Mouse (Mus musculus) inflammation-experienced regulatory T-cells, adult 6 months (primary cell): ENCODE data around the gene Commd7. TPM values are rescaled to one million over a fixed set of nuclear protein-coding genes. Genes with fewer than 3 reads are reported as not detected.
"Not testable (repeated sequence)": the region's sequence is repeated elsewhere in the genome, so short reads cannot be mapped to it uniquely, and the experiment has no call there.

Source experiments
- ATAC-seq: one replicate; pipeline ENCODE4 v1.8.0; 2017
- polyA plus RNA-seq, 3 experiments: library from polyadenylated mRNA; unstranded; fragments of 100-300 nt; shearing (Covaris generic); gene quantifications; one replicate each; pipeline ENCODE4 v1.2.1; 2017

The Commd7 gene
- 100 to 1,000 TPM; 102 to 138 (median 121) TPM for polyA plus RNA-seq

DNA sequence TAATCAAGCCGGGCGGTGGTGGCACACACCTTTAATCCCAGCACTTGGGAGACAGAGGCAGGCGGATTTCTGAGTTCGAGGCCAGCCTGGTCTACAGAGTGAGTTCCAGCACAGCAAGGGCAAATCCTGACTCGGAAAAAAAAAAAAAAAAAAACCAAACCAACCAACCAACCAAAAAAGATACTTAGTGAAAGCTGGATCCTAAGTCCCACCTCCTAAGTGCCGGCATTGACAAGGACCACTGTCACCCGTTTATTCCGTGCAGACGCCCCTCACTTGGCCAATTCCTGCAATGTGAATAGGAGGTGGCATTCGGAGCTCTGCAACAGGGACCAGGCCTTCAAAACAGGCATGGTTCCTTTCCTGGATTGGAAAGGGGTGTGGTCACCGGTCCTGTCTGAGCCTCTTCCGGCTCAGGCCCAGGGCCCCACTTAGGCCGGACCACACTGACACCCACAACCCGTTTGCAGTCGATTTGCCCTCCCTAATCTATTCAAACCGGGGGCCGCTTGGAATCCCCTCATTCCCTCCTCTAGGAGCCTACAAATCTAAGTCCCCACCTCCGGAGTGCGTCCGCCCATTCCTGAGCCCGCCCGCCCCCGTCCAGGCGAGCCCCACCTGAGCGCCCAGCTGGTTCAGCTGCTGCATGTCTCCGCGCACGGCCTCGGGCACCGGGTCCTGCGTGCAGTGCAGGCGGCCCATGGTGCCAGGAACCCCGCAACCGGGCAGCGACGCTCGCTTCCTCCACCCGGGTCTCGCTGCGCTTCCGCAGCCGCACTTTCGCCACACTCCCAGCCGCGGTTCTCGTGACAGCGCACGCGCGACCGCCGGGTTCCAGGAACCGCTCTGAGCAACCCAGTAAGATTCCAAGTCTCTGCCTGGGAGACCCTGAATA lies at the start of gene Commd7:
Gene Commd7 (minus strand): TSS at position 806 of the 895 bp plus-strand sequence.
- peak; percentile 85 for ATAC-seq

GRCm38 (mm10) chr2:153679959-153680358 lies 47.4 kb upstream of the Commd7 start:
- no peak for ATAC-seq

- no peak for ATAC-seq
These were observed 45.0 kb upstream of the Commd7 start for GRCm38 (mm10) chr2:153677550-153677949.

GRCm38 (mm10) chr2:153676944-153677343 lies 44.4 kb upstream of the Commd7 start:
- ATAC-seq = no peak

- not testable (repeated sequence) for ATAC-seq
These were observed 42.8 kb upstream of the Commd7 start for GRCm38 (mm10) chr2:153675364-153675763.

DNA sequence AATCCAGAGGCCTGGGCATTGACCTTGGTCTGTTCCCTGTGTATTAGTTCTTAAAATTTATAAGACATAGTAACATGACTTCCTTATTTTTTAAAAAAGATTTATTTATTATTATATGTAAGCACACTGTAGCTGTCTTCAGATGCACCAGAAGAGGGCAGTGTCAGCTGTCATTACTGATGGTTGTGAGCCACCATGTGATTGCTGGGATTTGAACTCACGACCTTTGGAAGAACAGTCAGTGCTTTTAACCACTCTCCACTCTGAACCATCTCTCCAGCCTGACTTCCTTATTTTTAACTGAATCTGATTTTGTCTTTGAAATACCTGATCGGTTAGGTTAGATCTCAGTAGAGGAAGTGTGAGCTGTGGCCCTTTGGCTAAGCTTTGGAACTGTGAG lies 40.0 kb upstream of the Commd7 start:
- ATAC-seq = no peak

DNA sequence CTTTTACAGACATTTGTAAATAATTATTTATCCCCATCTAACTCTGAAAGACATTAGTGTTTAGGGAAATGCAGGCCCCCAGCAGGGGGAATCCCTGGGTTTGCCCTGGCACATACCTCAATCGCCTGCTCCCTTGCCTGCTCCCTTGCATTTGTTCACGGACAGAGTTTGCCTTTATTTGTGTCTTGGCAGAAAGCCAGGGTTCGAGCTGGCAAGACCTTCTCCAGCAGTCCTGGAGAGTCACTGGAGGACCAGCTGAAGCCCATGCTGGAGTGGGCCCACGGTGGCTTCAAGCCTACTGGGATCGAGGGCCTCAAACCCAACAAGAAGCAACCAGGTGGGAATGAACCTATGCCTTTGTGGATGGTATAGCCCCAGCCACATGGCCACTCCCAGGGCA lies 37.5 kb upstream of the Commd7 start:
- no peak for ATAC-seq

- ATAC-seq = no peak
These were observed 36.3 kb upstream of the Commd7 start for GRCm38 (mm10) chr2:153668754-153669376.

DNA sequence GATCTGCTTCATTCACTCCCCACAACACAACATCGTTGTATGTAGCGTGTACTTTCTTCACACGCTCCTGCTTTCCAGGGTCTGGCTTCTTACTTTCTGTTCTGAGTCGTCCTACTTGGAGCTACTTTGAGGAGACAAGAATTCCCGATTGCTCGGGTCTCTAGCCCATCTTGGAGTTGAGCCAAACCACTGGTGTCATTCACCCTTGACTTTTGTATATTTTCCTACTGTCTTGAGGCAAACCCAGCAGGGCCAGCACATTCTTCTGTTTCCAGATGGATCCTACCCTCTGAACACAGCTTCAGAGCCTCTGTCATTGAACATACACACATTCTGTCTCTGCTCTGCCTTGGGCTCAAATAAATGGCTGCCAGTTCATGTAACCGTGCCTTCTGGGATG lies 32.8 kb upstream of the Commd7 start:
- no peak for ATAC-seq

- ATAC-seq = no peak
These were observed 28.0 kb upstream of the Commd7 start for GRCm38 (mm10) chr2:153660616-153661015.

DNA sequence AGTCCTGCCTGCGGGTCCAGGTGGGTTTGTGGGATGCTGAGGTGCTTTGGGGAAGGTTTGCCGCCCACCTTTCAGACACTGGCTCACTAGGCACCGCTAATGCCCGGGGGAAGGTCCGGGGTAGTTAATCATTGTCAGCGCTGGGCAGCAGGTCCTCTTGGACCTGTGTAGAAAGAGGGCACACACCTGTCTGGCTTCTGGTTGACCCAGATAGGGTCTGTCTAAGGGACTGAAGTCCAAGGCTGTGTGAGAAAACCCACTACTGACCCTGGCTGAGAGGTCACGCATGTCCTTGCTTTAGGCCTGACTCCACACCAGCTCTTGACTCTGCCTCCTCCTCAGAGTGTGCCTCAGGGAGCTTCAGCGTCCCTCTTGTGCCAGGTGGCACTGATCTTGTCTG lies 25.1 kb upstream of the Commd7 start:
- ATAC-seq = not testable (repeated sequence)

GRCm38 (mm10) chr2:153651681-153652080 lies 19.1 kb upstream of the Commd7 start:
- ATAC-seq = no peak

GRCm38 (mm10) chr2:153650014-153650687 lies 17.6 kb upstream of the Commd7 start:
- ATAC-seq = peak; percentile 51

GRCm38 (mm10) chr2:153649298-153650013 lies 16.9 kb upstream of the Commd7 start, which contains the start of gene Dnmt3b:
Gene Dnmt3b, plus strand, starts transcription at chr2:153649450.
- peak; percentile 67 for ATAC-seq

DNA sequence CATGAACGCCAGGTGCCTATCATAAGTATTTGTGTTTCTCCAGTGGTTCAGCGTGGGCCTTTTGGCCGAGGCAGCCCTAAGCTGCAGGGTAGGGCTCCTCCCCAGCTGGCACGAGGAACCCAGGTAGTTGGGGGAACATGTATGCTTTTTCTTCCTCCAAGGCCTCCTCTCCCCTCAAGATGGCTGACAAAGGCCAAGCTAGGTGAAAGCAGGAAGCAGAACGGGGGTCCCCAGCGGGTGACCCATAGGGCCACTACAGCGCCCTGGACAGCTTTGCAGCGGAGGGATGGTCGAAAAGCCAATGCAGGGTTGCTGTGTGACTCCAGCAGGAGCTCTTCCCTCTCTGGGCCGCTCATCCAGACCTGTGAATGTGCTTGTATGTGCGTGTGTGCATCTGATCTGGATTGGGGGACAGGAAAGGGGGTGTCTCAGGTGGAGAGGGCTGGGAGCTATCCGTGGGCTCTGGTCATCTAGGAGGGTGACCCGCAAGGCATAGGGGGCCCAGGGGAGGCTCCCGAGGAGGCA lies 16.3 kb upstream of the Commd7 start:
- ATAC-seq = no peak

DNA sequence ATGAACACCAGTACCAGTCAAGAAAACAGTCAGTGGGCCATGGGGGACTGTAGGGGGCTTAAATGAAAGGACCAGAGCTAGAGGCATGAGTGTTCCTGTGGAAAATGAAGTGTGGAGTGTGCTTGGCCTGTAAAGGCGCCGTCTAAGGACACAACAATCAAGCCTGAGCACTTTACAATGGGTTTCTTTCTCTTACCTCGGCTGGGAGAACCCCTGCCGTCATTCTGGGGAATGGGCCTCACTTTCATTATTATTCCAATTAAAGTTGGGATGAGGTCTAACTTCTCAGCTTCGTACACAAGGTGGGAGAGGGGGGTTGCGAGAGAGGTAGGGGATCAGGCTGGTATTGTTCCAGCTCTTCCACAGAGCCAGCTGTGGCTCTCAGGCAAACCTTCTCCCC lies 10.4 kb upstream of the Commd7 start:
- ATAC-seq = no peak

DNA sequence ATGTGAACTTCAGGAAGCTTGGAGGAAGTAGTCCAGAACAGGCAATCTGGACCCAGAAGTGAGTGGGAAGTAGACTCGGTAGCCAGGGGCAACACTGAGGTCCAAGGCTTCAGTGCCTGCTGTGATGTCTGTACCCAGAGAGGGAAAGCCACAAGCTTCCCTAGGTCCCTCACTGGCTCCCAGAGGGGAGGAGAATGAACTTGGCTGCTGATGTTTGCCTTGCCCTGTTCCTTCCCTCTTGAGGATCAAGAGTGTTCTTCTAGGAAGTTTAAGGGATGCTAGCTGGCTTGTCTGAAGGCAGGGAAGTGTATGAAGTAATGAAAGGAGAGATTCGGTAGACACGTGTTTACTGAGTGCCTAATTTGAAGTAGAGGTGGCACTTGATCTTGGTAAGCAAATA lies 9.9 kb upstream of the Commd7 start:
- ATAC-seq = no peak

DNA sequence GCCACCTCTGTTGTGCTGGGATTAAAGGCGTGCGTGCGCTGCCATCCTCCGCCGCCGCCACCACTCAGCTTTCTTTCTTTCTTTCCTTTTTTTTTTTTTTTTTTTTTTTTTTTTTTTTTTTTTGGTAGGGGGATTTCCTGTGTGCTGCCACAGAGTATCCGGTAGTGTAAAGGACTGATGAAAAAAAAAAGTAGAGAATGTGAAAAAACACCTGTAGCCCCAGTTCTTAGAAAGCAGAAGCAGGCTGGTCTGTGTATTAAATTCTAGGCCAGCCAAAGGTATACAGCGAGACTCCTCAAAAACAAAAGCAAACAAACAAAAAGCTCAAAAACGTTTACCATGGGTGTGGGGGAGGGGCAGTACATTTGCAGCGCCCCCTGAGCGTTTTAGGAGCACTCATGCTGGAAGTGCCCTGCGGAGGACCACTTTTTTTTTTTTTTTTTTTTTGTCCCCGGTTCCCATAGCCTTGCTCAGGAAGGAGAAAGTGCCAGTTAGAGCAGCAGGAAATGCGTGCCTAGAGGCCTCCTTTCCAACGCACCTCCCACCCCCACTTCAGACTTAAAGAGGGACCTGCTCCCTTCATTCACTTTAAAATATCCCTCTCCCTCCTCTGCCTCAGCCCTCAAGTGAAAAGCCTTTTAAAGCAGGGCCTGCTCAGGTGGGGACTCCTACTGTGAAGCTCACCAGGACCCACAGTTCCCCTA lies 6.5 kb upstream of the Commd7 start:
- ATAC-seq = peak; percentile 56

DNA sequence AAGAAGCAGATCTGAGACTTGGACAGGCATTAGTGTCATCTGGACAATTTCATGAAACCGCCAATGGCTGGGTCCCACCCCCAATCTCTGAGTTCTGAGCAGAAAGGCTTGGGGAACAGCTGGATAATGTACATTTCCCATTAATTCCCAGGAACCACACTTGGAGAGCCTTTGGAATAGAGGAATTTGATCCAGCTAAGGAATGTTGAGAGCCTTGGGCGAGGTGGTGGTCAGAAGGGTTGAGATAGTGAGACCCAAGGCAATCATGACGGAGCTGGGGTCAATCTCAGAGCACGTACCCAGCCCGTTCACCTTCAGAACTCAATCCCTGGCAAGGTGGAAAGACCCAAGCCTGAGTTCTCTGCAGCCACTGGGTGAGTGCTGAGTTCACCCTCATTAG lies 678 bp upstream of the Commd7 start:
- no peak for ATAC-seq

GRCm38 (mm10) chr2:153632871-153633226 lies 268 bp upstream of the Commd7 start:
- ATAC-seq = peak; percentile 20

DNA sequence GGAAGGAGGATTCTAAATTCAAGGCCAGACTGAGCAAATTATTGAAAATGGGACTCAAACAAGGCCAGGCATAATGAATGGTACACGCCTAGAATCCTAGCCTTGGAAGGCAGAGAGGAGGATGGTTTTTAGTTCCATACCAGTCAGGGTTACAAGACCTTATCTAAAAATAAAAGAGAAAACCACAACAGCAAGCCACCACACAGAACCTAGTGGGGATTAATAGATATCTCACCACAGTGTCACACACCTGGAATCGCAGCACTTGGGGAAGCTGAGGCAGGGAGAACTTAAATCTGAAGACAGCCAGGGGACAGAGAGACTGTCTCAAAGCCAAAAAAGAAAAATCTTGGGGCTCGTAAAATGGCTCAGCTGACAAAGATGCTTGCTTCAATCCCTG lies 1.6 kb downstream of the Commd7 start:
- no peak for ATAC-seq

DNA sequence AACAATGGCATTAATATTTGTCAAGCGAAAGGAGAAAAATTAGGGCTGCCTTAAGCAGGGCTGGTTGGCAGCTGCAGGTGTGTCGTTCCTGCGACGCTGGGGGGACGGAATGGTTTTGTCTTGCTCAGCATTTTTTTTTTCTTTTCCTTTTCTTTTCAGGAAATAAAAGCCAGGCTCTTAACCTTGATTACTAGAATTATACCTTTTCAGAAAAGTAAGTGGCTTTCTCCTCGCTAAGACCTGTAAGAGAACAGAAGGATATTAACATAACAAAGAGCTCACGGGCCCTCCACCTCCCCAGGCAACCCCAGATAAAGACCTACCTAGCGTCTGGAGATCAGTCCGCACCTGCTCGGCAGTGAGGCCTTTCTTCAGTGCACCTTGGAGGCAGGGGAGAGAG lies 10.1 kb downstream of the Commd7 start:
- ATAC-seq = no peak
